Mouse (Mus musculus) spleen, embryonic (tissue): Measurements from ENCODE around the gene Comt.

ENCODE experiments used
- CTCF ChIA-PET: fragments of 350-600 bp; sonication (Branson Sonifier 250); formaldehyde crosslinking; loops from one replicate; lab custom pipeline; 2022; lab: Charles Lee

Comt gene

DNA sequence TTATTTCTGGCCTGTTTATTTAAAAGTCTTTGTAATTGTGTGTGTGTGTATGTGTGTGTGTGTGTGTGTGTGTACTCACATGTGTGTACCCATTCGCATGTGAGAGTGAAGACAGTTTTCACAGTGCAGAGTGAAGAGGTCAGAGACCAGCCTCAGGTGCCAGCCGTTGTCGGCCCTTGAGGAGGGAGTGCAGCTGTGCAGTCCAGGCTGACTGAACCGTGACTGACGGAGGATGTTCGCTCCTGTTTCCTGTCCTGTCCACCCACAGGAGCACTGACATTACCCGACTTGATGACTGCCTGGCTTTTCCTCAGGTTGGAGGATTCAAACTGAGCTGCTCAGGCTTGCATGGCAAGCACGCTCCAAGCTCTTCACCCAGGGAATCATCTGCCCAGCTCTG, 63.7 kb downstream of the Comt start:
- CTCF ChIA-PET, result no interaction called here

DNA sequence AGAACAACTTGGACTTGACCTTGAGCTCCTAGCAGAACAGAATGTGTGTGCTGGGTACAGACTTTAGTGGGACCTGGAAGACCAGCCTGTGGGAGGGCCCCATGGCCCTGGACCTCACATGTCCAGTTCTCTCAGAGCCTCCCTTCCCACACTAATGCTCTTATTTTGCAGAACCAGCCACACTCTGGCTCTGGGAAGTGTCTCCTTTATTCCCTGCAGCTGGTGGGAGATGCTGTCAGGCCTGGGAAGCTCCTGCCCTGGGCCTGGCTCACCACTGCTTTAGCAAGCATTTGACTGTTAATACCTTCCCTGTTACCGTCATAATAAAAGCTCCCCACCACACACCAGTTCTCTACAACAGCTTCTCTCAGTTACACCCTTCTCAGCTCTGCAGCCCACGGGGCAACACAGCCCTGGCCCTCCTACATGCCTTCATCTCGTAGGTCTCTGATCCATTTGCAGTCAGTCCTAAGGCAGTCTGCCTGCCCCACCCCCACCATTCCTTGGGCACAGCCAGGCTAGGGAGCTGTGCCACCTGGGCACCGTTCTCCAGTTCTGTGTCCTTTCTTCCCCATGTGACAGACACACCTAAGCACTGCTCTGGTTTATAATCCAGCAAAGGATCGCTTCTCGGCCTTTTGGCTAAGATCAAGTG, 66.4 kb downstream of the Comt start:
- CTCF ChIA-PET, result interaction anchor here (1.1 kb wide), 1 partner anchor 15 kb away, joined by 3 read pairs; no protein-coding TSS in a partner anchor

DNA sequence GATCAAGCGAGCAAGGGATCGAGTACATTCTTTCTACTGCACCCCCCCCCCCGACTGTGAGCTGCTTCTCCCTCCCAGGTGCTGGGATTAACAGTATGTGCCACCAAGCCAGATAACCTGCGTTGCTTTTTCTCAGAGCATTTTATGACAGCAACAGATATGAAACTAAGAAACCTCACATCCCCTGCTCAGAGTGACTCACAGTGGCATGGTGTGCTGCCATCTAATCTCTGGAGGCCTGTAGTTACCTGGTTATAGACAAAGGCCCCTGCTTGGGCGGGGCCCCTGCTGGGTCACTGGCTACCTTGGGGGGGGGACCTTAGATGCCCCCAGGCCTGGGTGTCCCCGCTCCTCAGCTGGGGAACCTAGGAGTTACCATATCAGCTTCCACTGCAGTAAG, 68.7 kb downstream of the Comt start:
- CTCF ChIA-PET, result no interaction called here

DNA sequence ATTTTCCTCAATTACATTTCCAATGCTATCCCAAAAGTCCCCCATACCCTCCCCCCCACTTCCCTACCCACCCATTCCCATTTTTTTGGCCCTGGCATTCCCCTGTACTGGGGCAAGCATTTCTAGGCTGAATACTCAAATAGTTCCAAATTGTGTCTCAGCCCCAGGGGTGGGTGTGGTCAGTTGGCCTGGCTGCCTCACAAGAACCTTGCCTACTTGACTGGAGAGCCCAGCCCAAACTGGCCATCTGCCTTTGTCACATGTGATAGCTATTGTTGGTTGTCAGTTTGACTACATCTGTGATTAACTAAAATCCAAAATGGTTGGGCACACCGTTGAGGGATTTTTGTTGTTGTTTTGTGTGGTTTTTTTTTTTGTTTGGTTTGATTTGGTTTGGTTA, 69.7 kb downstream of the Comt start:
- CTCF ChIA-PET, result no interaction called here
